Comparison of ENCODE assay signal across 10 mouse cellular contexts in genomic region chr1:155415421-155415820, GRCm38 (mm10). TPM values are rescaled to one million over a fixed set of nuclear protein-coding genes. Genes with fewer than 3 reads are reported as not detected.
DNase-seq lines count a peak whose midpoint lies in the region; ATAC-seq lines count a peak whose summit lies in the region.
"Had no signal": no experiment of that assay in that cellular context is flagged by ENCODE, and none has a peak within 500 bp of the region (broad histone marks: within the 10 kb centered on the region; RNA-seq: fewer than 3 reads in every experiment).

No protein-coding gene starts in this region.

- ATAC-seq in liver, embryonic 13.5 days (ENCODE audit: low read depth), result no peak

- peak overlapping the region; percentile 60 for H3K9ac ChIP-seq in liver, embryonic 13.5 days

- no peaks in the 10 kb centered on the region for H3K9me3 ChIP-seq in forebrain, embryonic 10.5 days
- H3K9me3 ChIP-seq in liver, embryonic 13.5 days (replicated peaks), result no peaks in the 10 kb centered on the region

- peak overlapping the region; percentile 28 for H3K4me3 ChIP-seq in forebrain, embryonic 10.5 days
- H3K4me3 ChIP-seq in liver, embryonic 13.5 days (replicated peaks), result peak overlapping the region; percentile 99

- H3K27ac ChIP-seq in forebrain, embryonic 10.5 days, result no peak overlapping the region
- H3K27ac ChIP-seq in liver, embryonic 13.5 days, result 0 out of 2 replicates have a peak overlapping the region, but pooled peaks have one; percentile 11

- intact Hi-C loops in heart, postnatal 36 days (cut with DNase I), result loop anchor here (5.0 to 10.0 kb wide), 3 partner anchors 77 to 361 kb away; no protein-coding TSS in a partner anchor
- intact Hi-C loops in left cerebral cortex, postnatal 4 days (cut with DNase I), result loop anchor here (5.0 to 10.0 kb wide), 2 partner anchors 111 to 122 kb away; no protein-coding TSS in a partner anchor

- H3K27me3 ChIP-seq in forebrain, embryonic 10.5 days (ENCODE audit: poor library complexity, severe bottlenecking), result no peaks in the 10 kb centered on the region
- no peaks in the 10 kb centered on the region for H3K27me3 ChIP-seq in liver, embryonic 13.5 days

- DNase-seq in heart, adult 11 months, result peak; percentile 34
- no peak for DNase-seq in heart, postnatal 36 days
- DNase-seq in 3T3-L1 (ENCODE audit: low read depth, low spot score), result peak; percentile 12
- no peak for DNase-seq in forebrain, embryonic 10.5 days (ENCODE audit: extremely low spot score, low spot score)
- no peak for DNase-seq in liver, embryonic 13.5 days
- no peak for DNase-seq in urinary bladder, postnatal 36 days (ENCODE audit: low spot score in 2 of 2)
- DNase-seq in left cerebral cortex, adult 11 months (ENCODE audit: low spot score), result no peak
- no peak for DNase-seq in left cerebral cortex, postnatal 4 days
- DNase-seq: cerebellum, adult 11 months; kidney, postnatal 14 days had no signal

- H3K4me2 ChIP-seq in liver, embryonic 13.5 days, result peak overlapping the region; percentile 77

- 83% methylated on average over 4 of the region's 4 CpGs for WGBS in forebrain, embryonic 10.5 days
- 67% methylated on average over 4 of the region's 4 CpGs for WGBS in liver, embryonic 13.5 days (ENCODE audit: insufficient replicate concordance)

- H3K36me3 ChIP-seq in forebrain, embryonic 10.5 days (replicated peaks), result no peaks in the 10 kb centered on the region
- H3K36me3 ChIP-seq in liver, embryonic 13.5 days, result no peaks in the 10 kb centered on the region

- peaks cover 25% of the 10 kb centered on the region for H3K4me1 ChIP-seq in forebrain, embryonic 10.5 days
- peaks cover 41% of the 10 kb centered on the region for H3K4me1 ChIP-seq in liver, embryonic 13.5 days (replicated peaks)

RNA-seq across cellular contexts. Expression of gene Xpr1, which starts 1.8 kb away (rescaled TPM):
- 10 to 100 TPM; 31.2 to 32.2 TPM for total RNA-seq in heart, postnatal 36 days (2021)
- polyA plus RNA-seq in forebrain, embryonic 10.5 days (2016; fragmentation: Nextera tagmentation; extraction: Ambion mirVana), result 10.7 and 11.2 TPM in 2 replicates
- 4.3 and 4.5 TPM in 2 replicates for polyA plus RNA-seq in liver, embryonic 13.5 days (2015; fragmentation: Nextera tagmentation; extraction: Ambion mirVana)
- 100 to 1,000 TPM; 153 to 167 TPM for total RNA-seq in left cerebral cortex, postnatal 4 days (2021)

Comparison
In these comparisons a context has a peak if more than half of its experiments do, and no peak if none do; other contexts are left out.
1. DNase-seq: peak in heart, adult 11 months (single experiment) and 3T3-L1 (single experiment); none in heart, postnatal 36 days (0 of 2), forebrain, embryonic 10.5 days (single experiment), liver, embryonic 13.5 days (single experiment), urinary bladder, postnatal 36 days (0 of 2), left cerebral cortex, adult 11 months (single experiment) and left cerebral cortex, postnatal 4 days (single experiment).
2. RNA of gene Xpr1, which starts 1.8 kb away (total RNA-seq): 153 to 167 TPM in left cerebral cortex, postnatal 4 days; 31.2 to 32.2 TPM in heart, postnatal 36 days; every median in the first group is over 4 times any median in the second.